Mouse (Mus musculus): ENCODE data around the gene Rab2b.

GRCm38 (mm10) chr14:52327375-52327901 lies 48.1 kb upstream of the Rab2b start:
- no peak for TF ChIP-seq POLR2A (IDR thresholded peaks at IDR 0.05; ENCODE audit: low read depth, low read length)
- TF ChIP-seq CTCF (IDR thresholded peaks at IDR 0.05; ENCODE audit: extremely low read depth, insufficient read depth, insufficient read length, insufficient replicate concordance), result no peak

All from spleen, adult 2 months (tissue).